Mouse (Mus musculus): ENCODE data around the gene Diaph2. TPM values are rescaled to one million over a fixed set of nuclear protein-coding genes. Genes with fewer than 3 reads are reported as not detected.
A peak's percentile ranks its signal among the peaks of the same experiment; 100 is the strongest.

Gene Diaph2
- 2.8 and 3.5 TPM in 2 replicates for polyA plus RNA-seq (2015; fragmentation: Nextera tagmentation; extraction: Ambion mirVana)

DNA sequence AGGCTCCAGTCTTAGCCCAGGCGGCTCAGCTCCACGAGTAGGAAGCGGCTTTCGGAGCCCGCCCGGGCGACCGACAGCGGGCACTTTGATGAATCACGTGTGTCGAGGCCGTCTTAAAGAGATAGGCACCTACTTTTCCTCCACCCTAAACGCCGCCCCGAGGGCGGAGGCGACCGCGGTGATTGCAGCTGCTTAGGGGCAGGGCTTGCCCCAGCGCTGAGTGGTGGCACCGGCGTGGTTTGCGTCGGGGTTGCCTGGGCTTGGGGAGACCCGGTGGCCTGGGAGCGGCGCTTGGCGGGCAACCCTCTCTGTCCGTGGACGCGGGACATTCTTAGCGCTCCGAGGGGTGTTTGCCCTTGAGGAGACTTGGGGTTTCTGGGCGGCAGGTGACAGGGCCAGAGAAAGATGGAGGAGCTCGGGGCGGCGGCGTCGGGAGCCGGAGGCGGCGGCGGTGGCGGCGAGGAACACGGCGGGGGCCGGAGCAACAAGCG, at the start of gene Diaph2:
TSS of gene Diaph2 (plus strand) at position 172 of the 491 bp plus-strand sequence.
- Histone ChIP-seq H3K36me3 (no peaks in the 10 kb centered on the region), H3K4me3 (peak within 1 kb of the TSS; percentile 55), H3K9ac (peak within 1 kb of the TSS; percentile 69), H3K4me2 (peak within 1 kb of the TSS; percentile 60), H3K27me3 (no peaks in the 10 kb centered on the region), H3K4me1 (replicated peaks) (no peaks in the 10 kb centered on the region), H3K27ac (replicated peaks) (peak within 1 kb of the TSS; percentile 49), H3K9me3 (no peaks in the 10 kb centered on the region)
- 12% methylated on average over 49 of the region's 49 CpGs for WGBS
- ATAC-seq (ENCODE audit: low read depth) = peak; percentile 94

DNA sequence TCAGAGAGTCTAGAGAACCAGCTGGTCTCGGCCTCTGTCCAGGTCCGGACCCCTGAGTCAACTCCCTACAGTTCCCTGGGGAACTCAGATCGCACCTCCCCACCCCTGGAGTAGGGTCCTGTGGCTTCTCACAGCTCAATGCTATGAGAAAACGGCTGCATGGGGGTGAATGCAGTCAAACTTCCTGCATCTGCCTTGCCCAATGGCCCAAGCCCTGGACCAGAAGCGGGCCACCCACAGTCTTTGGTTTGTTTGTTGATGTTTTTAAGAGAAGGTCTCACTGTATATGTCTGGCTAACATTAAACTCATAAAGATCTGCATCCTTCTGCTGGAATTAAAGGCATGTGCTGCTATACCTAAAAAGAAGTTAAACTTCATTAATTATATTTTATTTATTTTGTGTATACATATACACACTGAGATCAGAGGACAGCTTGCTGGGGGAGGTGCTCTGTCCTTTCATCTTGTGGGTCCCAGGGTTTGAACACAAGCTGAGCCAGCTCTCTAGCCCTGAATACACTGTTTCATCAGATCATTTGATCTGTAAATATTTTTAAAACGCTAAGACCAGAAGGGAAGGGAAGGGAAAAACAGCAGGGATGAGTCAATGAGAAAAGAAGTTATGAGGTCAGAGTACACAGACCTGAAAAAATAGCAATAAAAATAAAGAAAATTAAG, 47.8 kb upstream of the Diaph2 start:
- WGBS = 67% methylated on average over 6 of the region's 6 CpGs
- no peak overlapping the region for H3K4me2 ChIP-seq
- ATAC-seq (ENCODE audit: low read depth) = no peak

DNA sequence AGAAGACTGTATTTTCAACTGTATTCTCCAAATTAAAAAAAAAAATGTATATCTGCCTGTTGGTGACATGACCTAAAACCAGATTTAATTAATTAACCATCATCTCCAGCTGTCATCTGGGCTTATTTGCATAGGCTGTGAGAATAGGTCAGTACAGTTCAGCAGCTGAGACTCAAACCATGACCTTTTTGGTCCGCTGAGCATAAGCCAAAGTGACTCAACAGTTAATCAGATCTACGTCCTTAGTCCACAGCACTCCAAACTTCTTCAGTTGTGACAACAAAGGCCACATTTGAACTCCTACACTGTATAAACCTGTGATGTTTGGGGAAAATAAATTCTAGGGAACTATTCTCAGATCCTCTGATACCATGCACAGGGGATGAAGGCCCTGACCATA, 39.9 kb upstream of the Diaph2 start:
- no peaks in the 10 kb centered on the region for H3K36me3 ChIP-seq
- no peak overlapping the region for H3K4me2 ChIP-seq
- no peak for ATAC-seq (ENCODE audit: low read depth)
- H3K27ac ChIP-seq (replicated peaks) = no peak overlapping the region
- no peaks in the 10 kb centered on the region for H3K27me3 ChIP-seq
- no peaks in the 10 kb centered on the region for H3K4me1 ChIP-seq (replicated peaks)
- no peak overlapping the region for H3K4me3 ChIP-seq
- 66% methylated on average over 2 of the region's 2 CpGs for WGBS
- no peak overlapping the region for H3K9ac ChIP-seq
- H3K9me3 ChIP-seq = no peaks in the 10 kb centered on the region

More for the DNA sequence above, 47.8 kb upstream of the Diaph2 start:
- no peaks in the 10 kb centered on the region for H3K36me3 ChIP-seq
- no peak overlapping the region for H3K4me3 ChIP-seq
- H3K9ac ChIP-seq = no peak overlapping the region
- H3K27ac ChIP-seq (replicated peaks) = no peak overlapping the region
- H3K4me1 ChIP-seq (replicated peaks) = no peaks in the 10 kb centered on the region
- H3K9me3 ChIP-seq = no peaks in the 10 kb centered on the region
- H3K27me3 ChIP-seq = no peaks in the 10 kb centered on the region

DNA sequence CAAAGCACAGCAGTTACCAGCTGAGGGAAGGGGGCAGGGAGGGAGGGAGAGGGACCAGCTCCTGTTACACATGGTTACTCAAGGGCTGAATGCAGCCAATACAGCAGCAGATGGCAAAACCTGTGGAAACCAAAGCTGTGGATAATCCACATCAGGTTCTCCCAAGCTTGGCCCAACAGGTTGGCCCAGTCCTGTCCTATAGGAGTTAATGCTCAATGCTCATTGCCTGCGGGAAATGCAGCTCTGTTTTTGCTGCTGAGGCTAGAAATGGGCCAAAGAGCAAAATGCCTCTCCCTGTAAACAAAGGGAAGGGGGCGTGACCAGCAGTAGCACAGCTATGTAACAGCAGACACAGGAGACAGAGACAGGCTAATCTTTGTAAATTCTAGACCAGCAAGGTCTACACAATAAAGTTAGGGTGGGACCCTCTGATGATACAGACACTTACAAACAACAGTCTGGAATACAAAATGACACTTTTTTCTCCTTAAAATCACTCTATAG, 20.8 kb upstream of the Diaph2 start:
- Histone ChIP-seq H3K4me2 (no peak overlapping the region), H3K27me3 (no peaks in the 10 kb centered on the region), H3K27ac (replicated peaks) (no peak overlapping the region), H3K4me1 (replicated peaks) (no peaks in the 10 kb centered on the region), H3K9ac (no peak overlapping the region), H3K9me3 (no peaks in the 10 kb centered on the region), H3K4me3 (no peak overlapping the region), H3K36me3 (no peaks in the 10 kb centered on the region)
- 48% methylated on average over 2 of the region's 2 CpGs for WGBS
- no peak for ATAC-seq (ENCODE audit: low read depth)

DNA sequence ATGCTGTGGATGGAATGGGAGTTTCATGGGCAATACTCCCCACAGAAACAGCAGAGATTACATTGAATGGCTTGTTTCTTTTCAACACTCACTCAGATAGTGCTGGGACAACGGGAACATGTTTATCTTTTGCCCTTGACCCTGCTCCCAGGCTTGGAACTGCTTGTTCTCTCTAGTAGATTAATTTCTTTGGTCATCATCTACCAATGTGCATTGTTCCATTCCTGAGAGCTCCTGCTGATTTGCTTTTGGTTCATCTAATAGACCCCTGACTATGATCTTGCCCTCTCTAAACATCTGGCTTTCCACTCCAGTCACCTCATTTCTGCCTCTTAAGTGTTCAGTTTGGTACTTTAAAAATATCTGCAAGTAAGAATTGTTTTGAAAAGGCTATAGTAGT, 13.0 kb upstream of the Diaph2 start:
- WGBS = 42% methylated on average over 1 of the region's 1 CpGs
- H3K9ac ChIP-seq = no peak overlapping the region
- no peak overlapping the region for H3K27ac ChIP-seq (replicated peaks)
- ATAC-seq (ENCODE audit: low read depth) = no peak
- H3K9me3 ChIP-seq = no peaks in the 10 kb centered on the region
- no peaks in the 10 kb centered on the region for H3K36me3 ChIP-seq
- no peaks in the 10 kb centered on the region for H3K4me1 ChIP-seq (replicated peaks)
- H3K27me3 ChIP-seq = no peaks in the 10 kb centered on the region
- no peak overlapping the region for H3K4me3 ChIP-seq
- H3K4me2 ChIP-seq = no peak overlapping the region

DNA sequence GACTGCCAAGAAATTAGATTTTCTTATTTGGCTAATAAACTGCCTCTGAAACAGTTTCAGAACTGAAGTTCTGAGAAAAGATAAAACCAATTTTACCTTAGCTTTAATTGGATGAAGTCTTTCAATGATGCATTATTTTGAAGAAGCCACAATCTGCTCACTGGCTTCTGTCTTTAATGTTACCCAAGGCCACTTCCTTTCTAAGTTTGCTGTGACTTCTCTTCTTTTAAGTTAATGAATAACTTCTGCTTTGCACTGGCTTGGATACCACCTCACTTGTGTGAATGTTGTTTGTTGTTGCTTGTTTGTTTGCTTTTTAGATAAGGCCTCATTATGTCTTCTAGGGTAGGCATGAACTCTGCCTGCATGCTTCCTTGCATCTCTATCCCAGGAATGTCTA, 10.3 kb upstream of the Diaph2 start:
- no peak overlapping the region for H3K4me3 ChIP-seq
- H3K27ac ChIP-seq (replicated peaks) = no peak overlapping the region
- no peaks in the 10 kb centered on the region for H3K36me3 ChIP-seq
- ATAC-seq (ENCODE audit: low read depth) = no peak
- no peaks in the 10 kb centered on the region for H3K4me1 ChIP-seq (replicated peaks)
- no peak overlapping the region for H3K4me2 ChIP-seq
- H3K9me3 ChIP-seq = no peaks in the 10 kb centered on the region
- H3K27me3 ChIP-seq = no peaks in the 10 kb centered on the region
- H3K9ac ChIP-seq = no peak overlapping the region

DNA sequence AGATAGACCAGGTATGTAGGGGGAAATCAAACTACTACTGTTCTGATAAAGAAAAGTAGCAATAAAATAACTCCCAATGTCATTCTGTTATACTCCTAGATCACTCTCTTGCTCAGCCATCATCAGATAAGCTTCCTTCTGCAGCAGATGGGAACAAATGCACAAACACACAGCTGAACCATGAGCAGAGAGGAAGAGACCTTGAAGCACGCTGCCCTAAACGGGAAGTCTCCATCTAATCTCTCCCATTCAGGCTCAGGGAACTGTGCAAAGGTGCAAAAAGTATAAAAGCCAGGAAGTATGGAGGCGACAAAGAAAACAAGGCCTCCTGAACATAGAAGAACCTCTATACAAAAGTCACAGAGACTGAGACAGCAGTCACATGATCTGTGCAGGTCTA, 6.6 kb upstream of the Diaph2 start:
- Histone ChIP-seq H3K36me3 (no peaks in the 10 kb centered on the region), H3K4me3 (no peak overlapping the region), H3K27me3 (no peaks in the 10 kb centered on the region), H3K4me1 (replicated peaks) (no peaks in the 10 kb centered on the region), H3K9me3 (no peaks in the 10 kb centered on the region), H3K27ac (replicated peaks) (no peak overlapping the region), H3K4me2 (no peak overlapping the region), H3K9ac (no peak overlapping the region)
- no peak for ATAC-seq (ENCODE audit: low read depth)
- 92% methylated on average over 3 of the region's 3 CpGs for WGBS

DNA sequence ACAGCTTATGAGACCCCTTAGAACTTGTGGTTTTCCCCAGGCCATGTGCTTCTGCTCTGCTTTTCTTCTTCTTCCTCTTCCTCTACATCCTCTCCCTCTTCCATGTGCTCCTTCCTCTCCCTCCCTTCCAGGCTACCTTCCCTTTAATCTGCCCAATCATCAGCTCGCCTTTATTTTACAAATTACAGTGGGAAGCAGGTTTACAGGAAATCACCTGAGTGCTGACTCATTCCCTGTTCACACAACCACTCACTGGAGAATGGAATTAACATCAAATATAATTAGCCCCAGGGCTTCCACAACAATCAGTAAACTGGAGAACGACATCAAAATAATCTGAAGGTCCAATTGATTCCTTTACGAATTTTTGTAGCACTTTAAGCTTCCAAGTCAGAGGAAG, 3.6 kb upstream of the Diaph2 start:
- H3K27me3 ChIP-seq = no peaks in the 10 kb centered on the region
- no peak for ATAC-seq (ENCODE audit: low read depth)
- no peaks in the 10 kb centered on the region for H3K36me3 ChIP-seq
- no peak overlapping the region for H3K27ac ChIP-seq (replicated peaks)
- H3K9ac ChIP-seq = no peak overlapping the region
- H3K9me3 ChIP-seq = no peaks in the 10 kb centered on the region
- no peaks in the 10 kb centered on the region for H3K4me1 ChIP-seq (replicated peaks)
- WGBS = 78% methylated on average over 3 of the region's 3 CpGs
- no peak overlapping the region for H3K4me3 ChIP-seq
- no peak overlapping the region for H3K4me2 ChIP-seq

DNA sequence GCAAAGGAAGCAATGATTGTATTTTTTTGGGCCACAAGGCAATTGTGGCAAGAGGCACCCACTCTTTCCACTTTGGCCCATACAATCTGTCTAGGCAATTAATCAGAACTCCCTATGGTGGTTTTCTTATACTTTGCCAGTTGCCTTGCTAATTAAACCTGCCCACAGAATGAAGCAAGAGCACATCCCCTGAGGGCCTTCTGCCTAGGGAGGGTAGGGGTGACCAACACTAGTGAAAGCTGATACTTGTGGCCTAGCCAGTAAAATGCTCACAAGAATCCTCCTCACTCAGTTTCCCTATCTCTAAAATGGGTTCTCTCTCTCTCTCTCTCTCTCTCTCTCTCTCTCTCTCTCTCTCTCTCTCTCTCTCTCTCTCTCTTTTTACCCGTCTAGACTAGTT, 440 bp upstream of the Diaph2 start:
- WGBS = 0% methylated on average over 1 of the region's 1 CpGs
- no peaks in the 10 kb centered on the region for H3K27me3 ChIP-seq
- ATAC-seq (ENCODE audit: low read depth) = peak; percentile 52; the same call in 1 of the 2 replicates
- H3K36me3 ChIP-seq = no peaks in the 10 kb centered on the region
- H3K4me2 ChIP-seq = peak overlapping the region; percentile 60
- H3K4me3 ChIP-seq = peak overlapping the region; percentile 55
- H3K9ac ChIP-seq = no peak overlapping the region
- H3K9me3 ChIP-seq = no peaks in the 10 kb centered on the region
- H3K4me1 ChIP-seq (replicated peaks) = no peaks in the 10 kb centered on the region
- no peak overlapping the region for H3K27ac ChIP-seq (replicated peaks)

DNA sequence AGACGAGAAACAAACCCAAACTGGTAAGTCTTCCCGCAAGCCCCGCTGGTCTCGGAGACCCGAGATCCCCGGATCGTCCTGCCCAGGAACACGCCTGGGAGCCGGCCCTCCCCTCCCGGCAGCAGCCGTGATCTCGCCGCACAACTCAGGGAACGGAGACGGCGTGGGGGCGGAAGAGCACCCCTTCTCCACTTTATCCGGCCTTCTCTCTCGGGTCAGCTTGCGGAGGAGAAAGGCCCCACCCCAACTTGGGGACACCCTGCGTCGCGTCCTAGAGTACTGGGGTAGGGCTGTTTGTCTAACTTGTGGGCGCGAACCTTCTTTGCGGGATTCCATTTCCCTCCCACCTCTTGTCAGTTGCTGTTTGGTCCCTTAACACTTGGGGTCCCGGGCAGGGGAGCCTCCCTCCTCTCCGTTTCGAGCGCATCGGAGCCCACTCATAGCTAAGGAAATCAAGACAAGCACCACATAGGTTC, 590 bp downstream of the Diaph2 start:
- H3K4me2 ChIP-seq = peak overlapping the region; percentile 60
- H3K4me3 ChIP-seq = peak overlapping the region; percentile 55
- H3K27me3 ChIP-seq = no peaks in the 10 kb centered on the region
- peak; percentile 74 for ATAC-seq (ENCODE audit: low read depth)
- H3K27ac ChIP-seq (replicated peaks) = peak overlapping the region; percentile 49; the same call in 1 of the 2 replicates
- H3K36me3 ChIP-seq = no peaks in the 10 kb centered on the region
- 16% methylated on average over 31 of the region's 31 CpGs for WGBS
- peak overlapping the region; percentile 69 for H3K9ac ChIP-seq
- no peaks in the 10 kb centered on the region for H3K4me1 ChIP-seq (replicated peaks)
- H3K9me3 ChIP-seq = no peaks in the 10 kb centered on the region

DNA sequence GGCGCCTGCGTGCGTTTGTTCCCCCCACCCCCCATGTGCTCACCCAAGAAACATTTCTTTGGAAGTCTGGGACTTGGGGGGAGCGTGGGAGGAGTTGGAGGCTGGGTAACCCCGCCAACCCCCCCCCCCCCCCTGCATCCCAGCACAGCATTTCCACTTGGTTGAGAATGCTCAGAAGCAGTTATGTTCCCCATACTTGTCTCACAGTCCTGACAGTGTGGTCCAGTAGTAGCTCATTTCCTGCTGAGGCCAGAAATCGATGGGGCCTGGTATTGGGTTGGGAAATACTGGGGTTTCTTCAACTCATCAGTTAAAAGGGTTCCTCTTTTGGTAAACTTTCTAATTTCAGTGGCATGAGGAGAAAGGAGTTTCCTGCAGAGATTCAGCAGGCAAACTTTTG, 1.1 kb downstream of the Diaph2 start:
- peak; percentile 30; the same call in 1 of the 2 replicates for ATAC-seq (ENCODE audit: low read depth)
- H3K9ac ChIP-seq = peak overlapping the region; percentile 69
- no peaks in the 10 kb centered on the region for H3K36me3 ChIP-seq
- no peak overlapping the region for H3K27ac ChIP-seq (replicated peaks)
- no peaks in the 10 kb centered on the region for H3K27me3 ChIP-seq
- WGBS = 18% methylated on average over 6 of the region's 6 CpGs
- H3K4me3 ChIP-seq = peak overlapping the region; percentile 55
- no peaks in the 10 kb centered on the region for H3K9me3 ChIP-seq
- peak overlapping the region; percentile 60 for H3K4me2 ChIP-seq
- no peaks in the 10 kb centered on the region for H3K4me1 ChIP-seq (replicated peaks)

DNA sequence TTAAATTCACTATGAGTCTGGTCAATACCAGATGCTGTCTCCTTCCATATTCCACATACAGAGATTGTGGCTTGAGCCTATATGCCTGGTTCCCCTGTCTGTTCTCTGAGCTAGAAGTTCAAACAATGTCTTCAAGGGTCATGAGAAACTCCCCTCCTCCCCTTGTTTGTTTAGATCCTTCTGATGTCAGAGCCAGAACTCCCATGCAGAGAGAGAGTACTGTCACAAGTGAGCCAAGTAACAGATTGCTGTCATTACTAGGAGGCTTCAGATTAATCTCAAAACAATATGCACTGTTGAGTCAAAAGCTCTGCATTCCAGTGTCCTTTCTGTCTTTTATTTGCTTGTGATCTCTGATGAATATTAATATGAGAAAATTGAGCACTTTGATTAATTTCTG, 7.1 kb downstream of the Diaph2 start:
- Histone ChIP-seq H3K4me1 (replicated peaks) (no peaks in the 10 kb centered on the region), H3K4me2 (no peak overlapping the region), H3K27me3 (no peaks in the 10 kb centered on the region), H3K36me3 (no peaks in the 10 kb centered on the region), H3K4me3 (no peak overlapping the region), H3K9me3 (no peaks in the 10 kb centered on the region), H3K9ac (no peak overlapping the region), H3K27ac (replicated peaks) (no peak overlapping the region)
- ATAC-seq (ENCODE audit: low read depth) = no peak

DNA sequence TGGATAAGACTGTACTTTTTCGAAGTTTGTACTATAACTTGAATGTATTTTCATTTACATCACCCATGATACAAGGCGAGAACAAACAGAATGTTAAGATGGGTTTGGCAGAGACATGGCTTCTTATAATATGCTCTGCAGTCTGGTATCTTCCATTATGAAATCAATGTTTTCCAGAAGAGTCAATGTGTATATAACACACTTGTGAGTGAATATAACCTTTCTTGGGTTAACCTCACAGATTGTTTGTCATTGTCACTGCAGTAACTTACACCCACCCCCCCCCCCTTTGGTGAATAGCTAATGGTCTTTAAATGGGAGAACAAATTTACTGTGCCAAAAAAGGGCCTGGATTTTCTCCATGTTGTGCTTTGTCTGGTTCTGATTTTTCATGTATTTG, 13.1 kb downstream of the Diaph2 start:
- Histone ChIP-seq H3K9ac (no peak overlapping the region), H3K4me3 (no peak overlapping the region), H3K4me2 (no peak overlapping the region), H3K27me3 (no peaks in the 10 kb centered on the region), H3K36me3 (no peaks in the 10 kb centered on the region), H3K4me1 (replicated peaks) (no peaks in the 10 kb centered on the region), H3K9me3 (no peaks in the 10 kb centered on the region), H3K27ac (replicated peaks) (no peak overlapping the region)
- ATAC-seq (ENCODE audit: low read depth) = no peak
- WGBS = 88% methylated on average over 2 of the region's 2 CpGs
